Mouse (Mus musculus) midbrain, postnatal 0 days (tissue): Measurements from ENCODE around the gene Igfbp7. TPM values are rescaled to one million over a fixed set of nuclear protein-coding genes. Genes with fewer than 3 reads are reported as not detected.

Experiments used
- ATAC-seq: fragments of 200-750 bp; cut with Nextera tagmentation; 2 replicates; pipeline ENCODE4 v1.8.0; 2017; ENCODE audit warnings: moderate number of reproducible peaks, mild to moderate bottlenecking, moderate TSS enrichment, moderate library complexity; ENCODE audit not compliant: low FRiP score
- DNase-seq: peaks from one replicate; pipeline ENCODE4 v3.0.0-alpha.2; 2015; ENCODE audit warnings: low spot score
- H3K27ac ChIP-seq: fragments of 300-500 bp; sonication (generic); 2 replicates; pipeline ENCODE4 v1.5.1; 2014; ENCODE audit warnings: low read depth, mild to moderate bottlenecking, low read length, mixed read lengths
- H3K27me3 ChIP-seq: fragments of 300-500 bp; sonication (generic); 2 replicates; pipeline ENCODE4 v1.6.1; 2014; ENCODE audit warnings: low read length, control low read depth, mixed read lengths; ENCODE audit not compliant: insufficient read depth
- H3K36me3 ChIP-seq: fragments of 300-500 bp; sonication (generic); 2 replicates; pipeline ENCODE4 v1.6.1; 2014; ENCODE audit warnings: low read length, control low read depth, mixed read lengths; ENCODE audit not compliant: insufficient read depth
- H3K4me1 ChIP-seq: fragments of 300-500 bp; sonication (generic); 2 replicates; pipeline ENCODE4 v1.6.1; 2014; ENCODE audit warnings: mild to moderate bottlenecking, control low read depth, antibody characterized with exemption, low read length, mixed read lengths; ENCODE audit not compliant: insufficient read depth
- H3K4me2 ChIP-seq: fragments of 300-500 bp; sonication (generic); 2 replicates; pipeline ENCODE4 v1.6.1; 2014; ENCODE audit warnings: low read depth, mild to moderate bottlenecking, low read length, mixed read lengths; ENCODE audit not compliant: poor library complexity, severe bottlenecking
- H3K4me3 ChIP-seq: fragments of 300-500 bp; sonication (generic); 2 replicates; pipeline ENCODE4 v1.5.1; 2014; ENCODE audit warnings: low read depth, mild to moderate bottlenecking, low read length, moderate library complexity
- H3K9ac ChIP-seq: fragments of 300-500 bp; sonication (generic); replicated peaks from 2 replicates; pipeline ENCODE4 v1.6.1; 2014; ENCODE audit warnings: mild to moderate bottlenecking, low read length, moderate library complexity, mixed read lengths; ENCODE audit not compliant: poor library complexity, severe bottlenecking
- H3K9me3 ChIP-seq: fragments of 300-500 bp; sonication (generic); 2 replicates; pipeline ENCODE4 v1.6.1; 2016; ENCODE audit warnings: low read length, control low read depth
- CTCF ChIP-seq: IDR thresholded peaks from 2 replicates; pipeline ENCODE4 v1.5.1; 2016; ENCODE audit warnings: antibody characterized with exemption, mild to moderate bottlenecking
- WGBS: fragments of 180-500 bp; shearing (Covaris S2); extraction: QIAGEN DNeasy Blood & Tissue Kit; methylation state at CpG from one replicate; pipeline ENCODE4 v1.1.7; 2014; 5-methylcytosine and 5-hydroxymethylcytosine counted together
- polyA plus RNA-seq: library from polyadenylated mRNA; unstranded; fragments of >200 nt; fragmentation: Nextera tagmentation; extraction: Ambion mirVana; gene quantifications from 2 replicates; pipeline ENCODE4 v1.2.1, GENCODE M21; 2015
- total RNA-seq: library from RNA; depleted of rRNA; stranded (reverse); fragments of >200 nt; gene quantifications from 2 replicates; pipeline ENCODE4 v1.2.3, GENCODE M21; 2014

Gene Igfbp7
- total and polyA plus RNA-seq, 2 experiments from 2014 or later: 44.6 to 77.3 TPM

GRCm38 (mm10) chr5:77416058-77416457 lies 8.2 kb upstream of the Igfbp7 start:
- no peaks in the 10 kb centered on the region for H3K27me3 ChIP-seq
- no peaks in the 10 kb centered on the region for H3K4me1 ChIP-seq
- H3K9me3 ChIP-seq: no peaks in the 10 kb centered on the region; the same call in 1 of the 2 replicates
- WGBS: 84% methylated on average over 6 of the region's 6 CpGs
- ATAC-seq (no peak), DNase-seq (no peak)
- no peak overlapping the region for H3K9ac ChIP-seq
- H3K4me3 ChIP-seq: no peak overlapping the region
- TF ChIP-seq CTCF: no peak
- H3K4me2 ChIP-seq: no peak overlapping the region
- no peaks in the 10 kb centered on the region for H3K36me3 ChIP-seq
- no peak overlapping the region for H3K27ac ChIP-seq

- Histone ChIP-seq H3K27ac (no peak overlapping the region), H3K9me3 (0 out of 2 replicates have a peak, but pooled peaks cover 5% of the 10 kb centered on the region), H3K27me3 (peaks cover 3% of the 10 kb centered on the region; the same call in 1 of the 2 replicates), H3K4me3 (no peak overlapping the region; the same call in 1 of the 2 replicates), H3K9ac (no peak overlapping the region), H3K4me1 (no peaks in the 10 kb centered on the region), H3K4me2 (no peak overlapping the region), H3K36me3 (no peaks in the 10 kb centered on the region)
- no peak for ATAC-seq
- no peak for TF ChIP-seq CTCF
- WGBS: 94% methylated on average over 6 of the region's 6 CpGs
- DNase-seq: no peak
Measured at GRCm38 (mm10) chr5:77408530-77408929, 689 bp upstream of the Igfbp7 start.

GRCm38 (mm10) chr5:77406371-77406871 lies 1.4 kb downstream of the Igfbp7 start:
- TF ChIP-seq CTCF: no peak
- ATAC-seq (no peak), DNase-seq (no peak)
- H3K4me3 ChIP-seq: peak overlapping the region; percentile 65; the same call in 1 of the 2 replicates
- no peak overlapping the region for H3K27ac ChIP-seq
- H3K9ac ChIP-seq: no peak overlapping the region
- peaks cover 3% of the 10 kb centered on the region; the same call in 1 of the 2 replicates for H3K27me3 ChIP-seq
- no peaks in the 10 kb centered on the region for H3K36me3 ChIP-seq
- no peak overlapping the region for H3K4me2 ChIP-seq
- H3K4me1 ChIP-seq: no peaks in the 10 kb centered on the region
- H3K9me3 ChIP-seq: 0 out of 2 replicates have a peak, but pooled peaks cover 5% of the 10 kb centered on the region
- 58% methylated on average over 5 of the region's 5 CpGs for whole genome bisulfite sequencing

GRCm38 (mm10) chr5:77405455-77406057 lies 2.3 kb downstream of the Igfbp7 start:
- H3K27me3 ChIP-seq: peaks cover 3% of the 10 kb centered on the region; the same call in 1 of the 2 replicates
- H3K9me3 ChIP-seq: 0 out of 2 replicates have a peak, but pooled peaks cover 5% of the 10 kb centered on the region
- H3K27ac ChIP-seq: no peak overlapping the region
- TF ChIP-seq CTCF: no peak
- H3K4me2 ChIP-seq: no peak overlapping the region
- H3K4me3 ChIP-seq: no peak overlapping the region
- ATAC-seq: no peak
- no peak overlapping the region for H3K9ac ChIP-seq
- DNase-seq: no peak
- H3K4me1 ChIP-seq: no peaks in the 10 kb centered on the region
- no peaks in the 10 kb centered on the region for H3K36me3 ChIP-seq
- WGBS: 69% methylated on average over 5 of the region's 5 CpGs

- ATAC-seq: no peak
- Histone ChIP-seq H3K4me3 (no peak overlapping the region), H3K27ac (no peak overlapping the region), H3K4me1 (no peaks in the 10 kb centered on the region), H3K9me3 (0 out of 2 replicates have a peak, but pooled peaks cover 5% of the 10 kb centered on the region), H3K27me3 (peaks cover 3% of the 10 kb centered on the region; the same call in 1 of the 2 replicates), H3K4me2 (no peak overlapping the region), H3K36me3 (no peaks in the 10 kb centered on the region), H3K9ac (no peak overlapping the region)
- 66% methylated on average over 9 of the region's 10 CpGs for WGBS
- no peak for TF ChIP-seq CTCF
- no peak for DNase-seq
Measured at GRCm38 (mm10) chr5:77404941-77405340, 2.9 kb downstream of the Igfbp7 start.

GRCm38 (mm10) chr5:77402901-77403300 lies 4.9 kb downstream of the Igfbp7 start:
- no peak for TF ChIP-seq CTCF
- no peak for ATAC-seq

More at GRCm38 (mm10) chr5:77402901-77403300, 4.9 kb downstream of the Igfbp7 start:
- 0 out of 2 replicates have a peak, but pooled peaks cover 5% of the 10 kb centered on the region for H3K9me3 ChIP-seq
- WGBS: 87% methylated on average over 5 of the region's 5 CpGs
- H3K36me3 ChIP-seq: no peaks in the 10 kb centered on the region
- no peak overlapping the region for H3K9ac ChIP-seq
- no peaks in the 10 kb centered on the region for H3K4me1 ChIP-seq
- no peak overlapping the region for H3K27ac ChIP-seq
- H3K4me3 ChIP-seq: no peak overlapping the region
- no peaks in the 10 kb centered on the region for H3K27me3 ChIP-seq
- DNase-seq: no peak
- no peak overlapping the region for H3K4me2 ChIP-seq
